Mouse (Mus musculus) E14TG2a.4 (cell line): ENCODE results near the gene Pan3.

Experiments
- CTCF ChIP-seq: conservative IDR thresholded peaks from 2 replicates; pipeline ENCODE4 v1.5.1; 2014; ENCODE audit warnings: low read length
- NANOG ChIP-seq: IDR thresholded peaks from 2 replicates; pipeline ENCODE4 v1.6.1; 2014; ENCODE audit warnings: borderline replicate concordance, low read length, mixed read lengths
- POU5F1 ChIP-seq: IDR thresholded peaks from 2 replicates; pipeline ENCODE4 v1.6.1; 2014; ENCODE audit warnings: low read length, borderline replicate concordance

DNA sequence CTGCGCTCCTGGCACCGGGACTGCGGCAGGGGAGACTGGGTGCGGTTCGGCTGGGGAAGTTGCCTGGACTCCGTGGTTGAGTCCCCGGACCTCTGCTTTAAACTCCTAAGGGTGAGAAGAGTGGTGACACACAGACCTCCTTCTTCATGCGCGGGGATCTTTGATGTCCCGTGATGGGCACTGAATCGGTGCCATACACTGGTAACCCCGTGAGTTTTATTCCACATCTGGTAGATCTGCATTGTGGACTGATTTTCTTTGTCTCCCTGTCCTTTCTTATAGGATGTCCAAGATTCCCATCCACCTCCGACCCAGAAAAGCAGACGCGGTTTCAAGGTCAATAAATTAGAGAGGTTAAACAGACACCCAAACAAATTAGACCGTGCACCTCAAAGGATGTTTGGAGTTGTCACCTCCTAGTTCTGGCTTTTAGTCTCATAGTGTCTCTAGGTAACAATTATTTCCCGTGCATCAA, 29.4 kb upstream of the Pan3 start:
- no peak for TF ChIP-seq CTCF
- TF ChIP-seq POU5F1: no peak
- TF ChIP-seq NANOG: no peak
